Mouse (Mus musculus): ENCODE data around the gene Ndufs8. TPM values are rescaled to one million over a fixed set of nuclear protein-coding genes. Genes with fewer than 3 reads are reported as not detected.

Ndufs8 gene
- polyA plus RNA-seq, 1 experiment from 2014 or later = 273 TPM

- Histone ChIP-seq H3K4me1 (peaks cover 7% of the 10 kb centered on the region), H3K36me3 (peaks cover 99% of the 10 kb centered on the region), H3K9me3 (replicated peaks) (no peaks in the 10 kb centered on the region), H3K27me3 (ENCODE audit: low read depth, poor library complexity, severe bottlenecking) (no peaks in the 10 kb centered on the region), H3K4me3 (no peak overlapping the region), H3K27ac (no peak overlapping the region)
- WGBS = 89% methylated on average over 4 of the region's 4 CpGs
- no peak for DNase-seq (ENCODE audit: low spot score)
Measured at GRCm38 (mm10) chr19:3893545-3894116, 18.9 kb downstream of the Ndufs8 start.

- H3K9me3 ChIP-seq (replicated peaks) = no peaks in the 10 kb centered on the region
- H3K36me3 ChIP-seq = peaks cover 96% of the 10 kb centered on the region
- H3K27me3 ChIP-seq (ENCODE audit: low read depth, poor library complexity, severe bottlenecking) = no peaks in the 10 kb centered on the region
- no peak overlapping the region for H3K4me3 ChIP-seq
- H3K4me1 ChIP-seq = peaks cover 4% of the 10 kb centered on the region
- 91% methylated on average over 8 of the region's 8 CpGs for WGBS
- no peak overlapping the region for H3K27ac ChIP-seq
- no peak for DNase-seq (ENCODE audit: low spot score)
Measured at GRCm38 (mm10) chr19:3890181-3890580, 22.4 kb downstream of the Ndufs8 start.

GRCm38 (mm10) chr19:3889096-3889495, 23.5 kb downstream of the Ndufs8 start:
- DNase-seq (ENCODE audit: low spot score) = no peak
- peaks cover 90% of the 10 kb centered on the region for H3K36me3 ChIP-seq
- 90% methylated on average over 5 of the region's 5 CpGs for WGBS
- H3K27me3 ChIP-seq (ENCODE audit: low read depth, poor library complexity, severe bottlenecking) = no peaks in the 10 kb centered on the region
- no peaks in the 10 kb centered on the region for H3K9me3 ChIP-seq (replicated peaks)
- H3K4me1 ChIP-seq = no peaks in the 10 kb centered on the region
- no peak overlapping the region for H3K4me3 ChIP-seq
- H3K27ac ChIP-seq = no peak overlapping the region

GRCm38 (mm10) chr19:3884325-3884990, 28.1 kb downstream of the Ndufs8 start:
- Histone ChIP-seq H3K9me3 (replicated peaks) (no peaks in the 10 kb centered on the region), H3K36me3 (peaks cover 53% of the 10 kb centered on the region), H3K4me3 (no peak overlapping the region), H3K27me3 (ENCODE audit: low read depth, poor library complexity, severe bottlenecking) (no peaks in the 10 kb centered on the region), H3K4me1 (no peaks in the 10 kb centered on the region), H3K27ac (no peak overlapping the region)
- 87% methylated on average over 6 of the region's 6 CpGs for WGBS
- DNase-seq (ENCODE audit: low spot score) = no peak

- 92% methylated on average over 4 of the region's 4 CpGs for WGBS
- no peaks in the 10 kb centered on the region for H3K9me3 ChIP-seq (replicated peaks)
- H3K4me1 ChIP-seq = no peaks in the 10 kb centered on the region
- no peak for DNase-seq (ENCODE audit: low spot score)
- no peak overlapping the region for H3K4me3 ChIP-seq
- no peak overlapping the region for H3K27ac ChIP-seq
- H3K27me3 ChIP-seq (ENCODE audit: low read depth, poor library complexity, severe bottlenecking) = no peaks in the 10 kb centered on the region
- H3K36me3 ChIP-seq = peaks cover 46% of the 10 kb centered on the region
Measured at GRCm38 (mm10) chr19:3882214-3882613, 30.4 kb downstream of the Ndufs8 start.

- no peak for DNase-seq (ENCODE audit: low spot score)
- WGBS = 92% methylated on average over 6 of the region's 6 CpGs
- Histone ChIP-seq H3K36me3 (peaks cover 40% of the 10 kb centered on the region), H3K9me3 (replicated peaks) (no peaks in the 10 kb centered on the region), H3K4me3 (no peak overlapping the region), H3K4me1 (peaks cover 1% of the 10 kb centered on the region; the same call in 1 of the 2 replicates), H3K27me3 (ENCODE audit: low read depth, poor library complexity, severe bottlenecking) (no peaks in the 10 kb centered on the region), H3K27ac (no peak overlapping the region)
Measured at GRCm38 (mm10) chr19:3880054-3880848, 32.3 kb downstream of the Ndufs8 start.

GRCm38 (mm10) chr19:3875045-3875444, 37.5 kb downstream of the Ndufs8 start:
- H3K27me3 ChIP-seq (ENCODE audit: low read depth, poor library complexity, severe bottlenecking) = no peaks in the 10 kb centered on the region
- no peak overlapping the region for H3K4me3 ChIP-seq
- WGBS = 80% methylated on average over 7 of the region's 7 CpGs
- no peak overlapping the region for H3K27ac ChIP-seq
- no peaks in the 10 kb centered on the region for H3K9me3 ChIP-seq (replicated peaks)
- peaks cover 25% of the 10 kb centered on the region for H3K36me3 ChIP-seq
- no peak for DNase-seq (ENCODE audit: low spot score)
- peaks cover 11% of the 10 kb centered on the region; the same call in 1 of the 2 replicates for H3K4me1 ChIP-seq

GRCm38 (mm10) chr19:3872373-3872772, 40.2 kb downstream of the Ndufs8 start:
- H3K9me3 ChIP-seq (replicated peaks) = no peaks in the 10 kb centered on the region
- no peak overlapping the region for H3K4me3 ChIP-seq
- WGBS = 94% methylated on average over 4 of the region's 4 CpGs
- peaks cover 11% of the 10 kb centered on the region; the same call in 1 of the 2 replicates for H3K4me1 ChIP-seq
- DNase-seq (ENCODE audit: low spot score) = no peak
- no peak overlapping the region for H3K27ac ChIP-seq
- no peaks in the 10 kb centered on the region for H3K27me3 ChIP-seq (ENCODE audit: low read depth, poor library complexity, severe bottlenecking)
- H3K36me3 ChIP-seq = peaks cover 16% of the 10 kb centered on the region

- Histone ChIP-seq H3K9me3 (replicated peaks) (no peaks in the 10 kb centered on the region), H3K27me3 (ENCODE audit: low read depth, poor library complexity, severe bottlenecking) (no peaks in the 10 kb centered on the region)
- no peak for DNase-seq (ENCODE audit: low spot score)
Measured at GRCm38 (mm10) chr19:3871468-3871867, 41.1 kb downstream of the Ndufs8 start.

GRCm38 (mm10) chr19:3868290-3868689, 44.3 kb downstream of the Ndufs8 start:
- H3K27ac ChIP-seq = no peak overlapping the region
- H3K4me3 ChIP-seq = no peak overlapping the region
- H3K9me3 ChIP-seq (replicated peaks) = no peaks in the 10 kb centered on the region
- 100% methylated on average over 1 of the region's 1 CpGs for WGBS
- H3K27me3 ChIP-seq (ENCODE audit: low read depth, poor library complexity, severe bottlenecking) = no peaks in the 10 kb centered on the region
- peaks cover 34% of the 10 kb centered on the region for H3K36me3 ChIP-seq
- H3K4me1 ChIP-seq = no peaks in the 10 kb centered on the region
- no peak for DNase-seq (ENCODE audit: low spot score)

More at GRCm38 (mm10) chr19:3871468-3871867, 41.1 kb downstream of the Ndufs8 start:
- H3K4me3 ChIP-seq = no peak overlapping the region
- H3K4me1 ChIP-seq = peaks cover 11% of the 10 kb centered on the region; the same call in 1 of the 2 replicates
- no peak overlapping the region for H3K27ac ChIP-seq
- H3K36me3 ChIP-seq = peaks cover 16% of the 10 kb centered on the region

- H3K9me3 ChIP-seq (replicated peaks) = no peaks in the 10 kb centered on the region
Measured at GRCm38 (mm10) chr19:3864960-3865359, 47.6 kb downstream of the Ndufs8 start.

GRCm38 (mm10) chr19:3862713-3863112, 49.9 kb downstream of the Ndufs8 start:
- DNase-seq (ENCODE audit: low spot score) = no peak
- H3K4me1 ChIP-seq = no peaks in the 10 kb centered on the region
- WGBS = 85% methylated on average over 2 of the region's 2 CpGs
- no peak overlapping the region for H3K27ac ChIP-seq
- H3K27me3 ChIP-seq (ENCODE audit: low read depth, poor library complexity, severe bottlenecking) = no peaks in the 10 kb centered on the region
- H3K9me3 ChIP-seq (replicated peaks) = no peaks in the 10 kb centered on the region
- peaks cover 38% of the 10 kb centered on the region for H3K36me3 ChIP-seq
- no peak overlapping the region for H3K4me3 ChIP-seq

More at GRCm38 (mm10) chr19:3864960-3865359, 47.6 kb downstream of the Ndufs8 start:
- Histone ChIP-seq H3K27me3 (ENCODE audit: low read depth, poor library complexity, severe bottlenecking) (no peaks in the 10 kb centered on the region), H3K27ac (no peak overlapping the region), H3K4me1 (no peaks in the 10 kb centered on the region), H3K4me3 (no peak overlapping the region), H3K36me3 (peaks cover 38% of the 10 kb centered on the region)
- DNase-seq (ENCODE audit: low spot score) = no peak
- WGBS = 87% methylated on average over 2 of the region's 2 CpGs
